Mouse (Mus musculus) olfactory bulb, adult 2 months (tissue): ENCODE data around the gene Znhit2.

Source experiments
- CTCF ChIP-seq: fragments of 200-500 bp; IDR thresholded peaks from 2 replicates; pipeline ENCODE4 v1.5.1; 2012; ENCODE audit warnings: low read depth, mild to moderate bottlenecking, low read length, moderate library complexity; ENCODE audit not compliant: insufficient read depth
- POLR2A ChIP-seq: fragments of 200-500 bp; IDR thresholded peaks from 2 replicates; pipeline ENCODE4 v1.6.1; 2012; ENCODE audit warnings: mild to moderate bottlenecking, low read depth, low read length, moderate library complexity; ENCODE audit not compliant: insufficient read depth

- TF ChIP-seq CTCF (no peak), POLR2A (no peak)
These were observed 45.9 kb upstream of the Znhit2 start for GRCm38 (mm10) chr19:6014991-6015510.
